Mouse (Mus musculus): ENCODE results near the gene Nkx1-2. TPM values are rescaled to one million over a fixed set of nuclear protein-coding genes. Genes with fewer than 3 reads are reported as not detected.

The Nkx1-2 gene
- polyA plus RNA-seq, 1 experiment from 2014 or later, result 0.72 TPM

DNA sequence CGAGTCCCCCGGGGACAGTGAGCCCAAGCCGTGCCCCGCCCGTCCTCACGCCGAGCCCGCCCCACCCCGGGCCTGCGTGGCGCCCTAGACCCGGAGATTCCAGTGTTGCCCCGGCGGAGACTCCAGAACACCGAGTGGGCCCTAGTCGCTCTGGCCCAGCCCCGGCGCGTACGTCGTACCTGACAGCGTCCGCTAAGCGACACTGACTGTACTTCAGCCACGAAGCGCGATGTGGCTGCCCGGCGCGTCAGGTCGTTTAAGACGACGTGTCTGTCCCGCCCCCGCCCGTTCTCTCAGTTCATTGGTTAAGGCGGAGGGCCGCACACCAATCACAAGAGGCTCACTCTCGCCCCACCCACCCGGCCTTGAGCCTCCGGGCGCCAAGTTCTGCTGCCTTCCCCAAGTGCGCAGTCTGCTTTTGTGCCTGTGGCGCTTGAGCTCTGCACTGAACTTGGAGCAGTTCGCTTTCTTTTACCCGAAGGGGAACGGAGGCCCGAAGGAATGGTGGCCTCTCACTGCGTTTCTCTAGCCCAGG, 23.3 kb downstream of the Nkx1-2 start, which contains the start of gene Oat:
Oat (minus strand) TSS at position 283 of the 535 bp plus-strand sequence.
- H3K4me1 ChIP-seq, result peaks cover 26% of the 10 kb centered on the region
- H3K9me3 ChIP-seq, result no peaks in the 10 kb centered on the region
- peak within 1 kb of the TSS; percentile 65 for H3K9ac ChIP-seq
- H3K27me3 ChIP-seq, result peaks cover 17% of the 10 kb centered on the region
- 1% methylated on average over 45 of the region's 49 CpGs for WGBS
- no peaks in the 10 kb centered on the region for H3K36me3 ChIP-seq (replicated peaks)
- peak within 1 kb of the TSS; percentile 65 for H3K4me3 ChIP-seq (replicated peaks)
- ATAC-seq (ENCODE audit: low FRiP score), result peak; percentile 97
- peak within 1 kb of the TSS; percentile 85 for H3K27ac ChIP-seq
- peak within 1 kb of the TSS; percentile 65 for H3K4me2 ChIP-seq

DNA sequence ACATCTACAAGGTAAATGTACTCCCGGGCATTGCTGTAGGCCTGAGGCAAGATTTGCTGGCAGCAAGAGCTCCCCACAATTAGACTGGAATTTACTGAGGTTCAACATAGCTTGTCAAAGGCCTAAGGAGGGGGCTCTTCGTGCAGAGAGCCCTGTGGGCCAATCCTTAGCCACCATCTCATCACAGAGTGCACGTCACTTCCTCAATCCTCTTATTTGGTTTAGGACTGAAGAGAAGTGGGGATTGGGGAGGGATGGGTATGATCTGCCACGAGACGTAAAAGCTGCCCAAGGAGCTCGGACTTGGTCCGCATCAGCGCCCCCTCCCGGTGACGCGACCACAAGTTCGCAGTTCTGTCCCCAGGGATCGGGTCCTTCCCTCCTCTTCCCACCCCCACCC, 23.8 kb downstream of the Nkx1-2 start:
- Histone ChIP-seq H3K4me3 (replicated peaks) (peak overlapping the region; percentile 65), H3K36me3 (replicated peaks) (no peaks in the 10 kb centered on the region), H3K4me1 (peaks cover 26% of the 10 kb centered on the region), H3K9ac (peak overlapping the region; percentile 65), H3K27ac (peak overlapping the region; percentile 85), H3K4me2 (peak overlapping the region; percentile 65), H3K9me3 (no peaks in the 10 kb centered on the region), H3K27me3 (peaks cover 14% of the 10 kb centered on the region)
- 2% methylated on average over 13 of the region's 13 CpGs for WGBS
- ATAC-seq (ENCODE audit: low FRiP score), result peak; percentile 90

GRCm38 (mm10) chr7:132574646-132575045, 24.8 kb downstream of the Nkx1-2 start:
- H3K4me1 ChIP-seq, result peaks cover 26% of the 10 kb centered on the region
- no peak overlapping the region for H3K4me3 ChIP-seq (replicated peaks)
- no peak overlapping the region for H3K4me2 ChIP-seq
- no peaks in the 10 kb centered on the region for H3K9me3 ChIP-seq
- H3K9ac ChIP-seq, result no peak overlapping the region
- 98% methylated on average over 5 of the region's 5 CpGs for WGBS
- H3K27me3 ChIP-seq, result peaks cover 7% of the 10 kb centered on the region; the same call in 1 of the 2 replicates
- no peak overlapping the region for H3K27ac ChIP-seq
- 0 out of 2 replicates have a peak, but pooled peaks cover under 1% of the 10 kb centered on the region for H3K36me3 ChIP-seq (replicated peaks)
- no peak for ATAC-seq (ENCODE audit: low FRiP score)

GRCm38 (mm10) chr7:132573205-132573604, 26.2 kb downstream of the Nkx1-2 start:
- no peak for ATAC-seq (ENCODE audit: low FRiP score)
- Histone ChIP-seq H3K27me3 (peaks cover 4% of the 10 kb centered on the region; the same call in 1 of the 2 replicates), H3K27ac (peak overlapping the region; percentile 60; the same call in 1 of the 2 replicates), H3K9me3 (no peaks in the 10 kb centered on the region), H3K4me1 (peaks cover 26% of the 10 kb centered on the region), H3K9ac (no peak overlapping the region), H3K36me3 (replicated peaks) (0 out of 2 replicates have a peak, but pooled peaks cover 12% of the 10 kb centered on the region), H3K4me2 (peak overlapping the region; percentile 6), H3K4me3 (replicated peaks) (no peak overlapping the region)
- 25% methylated on average over 6 of the region's 6 CpGs for WGBS

GRCm38 (mm10) chr7:132572738-132573137, 26.7 kb downstream of the Nkx1-2 start:
- 0 out of 2 replicates have a peak, but pooled peaks cover 12% of the 10 kb centered on the region for H3K36me3 ChIP-seq (replicated peaks)
- H3K4me2 ChIP-seq, result 0 out of 2 replicates have a peak overlapping the region, but pooled peaks have one; percentile 6
- no peak overlapping the region for H3K9ac ChIP-seq
- peaks cover 26% of the 10 kb centered on the region for H3K4me1 ChIP-seq
- peak overlapping the region; percentile 60; the same call in 1 of the 2 replicates for H3K27ac ChIP-seq
- no peak for ATAC-seq (ENCODE audit: low FRiP score)
- H3K9me3 ChIP-seq, result no peaks in the 10 kb centered on the region
- WGBS, result 73% methylated on average over 3 of the region's 3 CpGs
- peaks cover 4% of the 10 kb centered on the region; the same call in 1 of the 2 replicates for H3K27me3 ChIP-seq
- H3K4me3 ChIP-seq (replicated peaks), result no peak overlapping the region

DNA sequence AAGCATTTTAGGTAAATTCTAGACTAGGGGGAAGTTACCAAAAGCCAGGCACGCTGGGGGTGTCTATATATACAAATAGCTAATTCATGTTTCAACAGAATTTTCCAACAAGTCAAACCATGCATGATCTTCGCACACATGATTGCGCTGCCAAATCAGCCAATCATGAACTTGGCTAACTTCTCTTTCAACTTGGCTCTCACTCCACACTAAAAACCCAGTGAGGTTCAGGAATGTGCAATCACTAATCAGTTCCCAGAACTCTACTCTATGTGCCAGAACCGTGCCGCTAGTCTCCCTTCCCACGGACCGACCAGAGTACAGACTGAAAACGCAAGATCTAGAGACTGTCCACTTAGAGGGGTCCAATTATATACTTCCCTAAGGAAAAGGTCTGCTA, 28.0 kb downstream of the Nkx1-2 start:
- ATAC-seq (ENCODE audit: low FRiP score), result no peak
- Histone ChIP-seq H3K36me3 (replicated peaks) (peaks cover 19% of the 10 kb centered on the region), H3K4me1 (peaks cover 24% of the 10 kb centered on the region), H3K4me2 (no peak overlapping the region), H3K4me3 (replicated peaks) (no peak overlapping the region), H3K27ac (no peak overlapping the region), H3K9ac (no peak overlapping the region), H3K9me3 (no peaks in the 10 kb centered on the region), H3K27me3 (no peaks in the 10 kb centered on the region)
- WGBS, result 90% methylated on average over 8 of the region's 8 CpGs

GRCm38 (mm10) chr7:132570071-132570470, 29.4 kb downstream of the Nkx1-2 start:
- H3K9ac ChIP-seq, result no peak overlapping the region
- no peaks in the 10 kb centered on the region for H3K27me3 ChIP-seq
- no peak for ATAC-seq (ENCODE audit: low FRiP score)
- H3K4me1 ChIP-seq, result peaks cover 16% of the 10 kb centered on the region
- H3K36me3 ChIP-seq (replicated peaks), result peaks cover 22% of the 10 kb centered on the region
- no peak overlapping the region for H3K4me2 ChIP-seq
- no peak overlapping the region for H3K27ac ChIP-seq
- 87% methylated on average over 5 of the region's 5 CpGs for WGBS
- no peaks in the 10 kb centered on the region for H3K9me3 ChIP-seq
- no peak overlapping the region for H3K4me3 ChIP-seq (replicated peaks)

DNA sequence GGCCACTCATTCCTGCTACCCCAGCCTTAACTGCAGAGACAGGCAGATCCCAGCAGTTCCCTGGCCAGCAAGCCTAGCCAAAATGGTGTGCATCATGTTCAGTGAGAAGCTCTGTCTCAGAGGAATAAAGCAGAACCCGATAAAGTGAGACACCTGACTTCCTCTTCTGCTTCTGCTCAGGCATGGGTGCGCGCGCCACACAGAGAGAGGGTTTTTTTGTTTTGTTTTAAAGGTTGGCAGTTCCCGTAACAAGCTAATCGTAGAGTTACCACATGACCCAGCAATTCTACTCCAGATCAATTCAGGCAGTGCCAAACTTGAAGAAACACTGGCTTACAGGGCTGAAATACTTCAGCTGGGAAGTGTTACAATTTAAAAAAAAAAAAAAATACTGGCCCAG, 30.6 kb downstream of the Nkx1-2 start:
- no peak overlapping the region for H3K27ac ChIP-seq
- H3K9ac ChIP-seq, result no peak overlapping the region

GRCm38 (mm10) chr7:132565831-132566230, 33.6 kb downstream of the Nkx1-2 start:
- no peak overlapping the region for H3K4me2 ChIP-seq
- WGBS, result 41% methylated on average over 1 of the region's 1 CpGs
- no peak for ATAC-seq (ENCODE audit: low FRiP score)
- H3K4me1 ChIP-seq, result no peaks in the 10 kb centered on the region
- no peak overlapping the region for H3K4me3 ChIP-seq (replicated peaks)
- no peak overlapping the region for H3K27ac ChIP-seq
- no peaks in the 10 kb centered on the region for H3K27me3 ChIP-seq
- H3K9me3 ChIP-seq, result no peaks in the 10 kb centered on the region
- peaks cover 56% of the 10 kb centered on the region for H3K36me3 ChIP-seq (replicated peaks)
- no peak overlapping the region for H3K9ac ChIP-seq

More for the DNA sequence above, 30.6 kb downstream of the Nkx1-2 start:
- Histone ChIP-seq H3K4me1 (peaks cover 12% of the 10 kb centered on the region), H3K9me3 (no peaks in the 10 kb centered on the region), H3K4me2 (no peak overlapping the region), H3K36me3 (replicated peaks) (peaks cover 28% of the 10 kb centered on the region), H3K27me3 (no peaks in the 10 kb centered on the region), H3K4me3 (replicated peaks) (no peak overlapping the region)
- ATAC-seq (ENCODE audit: low FRiP score), result no peak
- WGBS, result 95% methylated on average over 6 of the region's 6 CpGs

GRCm38 (mm10) chr7:132559138-132559766, 40.2 kb downstream of the Nkx1-2 start:
- no peaks in the 10 kb centered on the region for H3K9me3 ChIP-seq
- no peaks in the 10 kb centered on the region for H3K4me1 ChIP-seq
- no peak overlapping the region for H3K4me2 ChIP-seq
- 79% methylated on average over 3 of the region's 3 CpGs for whole genome bisulfite sequencing
- H3K27ac ChIP-seq, result no peak overlapping the region
- no peak overlapping the region for H3K9ac ChIP-seq
- peaks cover 63% of the 10 kb centered on the region for H3K36me3 ChIP-seq (replicated peaks)
- no peaks in the 10 kb centered on the region for H3K27me3 ChIP-seq
- ATAC-seq (ENCODE audit: low FRiP score), result no peak
- no peak overlapping the region for H3K4me3 ChIP-seq (replicated peaks)

- H3K27ac ChIP-seq, result no peak overlapping the region
- H3K27me3 ChIP-seq, result no peaks in the 10 kb centered on the region
- no peaks in the 10 kb centered on the region for H3K9me3 ChIP-seq
- no peaks in the 10 kb centered on the region for H3K4me1 ChIP-seq
- H3K9ac ChIP-seq, result no peak overlapping the region
- no peak overlapping the region for H3K4me3 ChIP-seq (replicated peaks)
- ATAC-seq (ENCODE audit: low FRiP score), result no peak
- H3K36me3 ChIP-seq (replicated peaks), result peaks cover 55% of the 10 kb centered on the region
- 90% methylated on average over 7 of the region's 7 CpGs for WGBS
- no peak overlapping the region for H3K4me2 ChIP-seq
Measured at GRCm38 (mm10) chr7:132558141-132558736, 41.2 kb downstream of the Nkx1-2 start.

DNA sequence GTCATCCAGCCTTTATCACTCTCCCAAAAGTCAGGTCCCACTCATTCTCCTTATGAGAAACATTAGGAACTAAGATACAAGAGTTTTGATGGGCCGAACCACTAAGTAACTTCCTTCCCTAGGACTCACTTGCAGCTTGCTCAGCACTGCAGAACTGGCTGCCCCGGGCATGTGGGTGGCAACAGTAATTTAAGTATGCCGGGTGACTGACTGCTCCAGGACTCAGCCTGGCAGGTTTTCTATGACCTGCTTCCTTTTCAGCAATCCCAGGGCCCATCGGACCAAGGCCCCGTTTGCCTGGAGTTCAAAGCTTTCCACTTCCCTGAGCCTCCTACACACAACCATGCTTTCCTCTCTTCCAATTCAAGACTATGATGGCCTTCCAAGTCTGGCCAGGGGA, 42.9 kb downstream of the Nkx1-2 start:
- Histone ChIP-seq H3K27me3 (no peaks in the 10 kb centered on the region), H3K4me3 (replicated peaks) (no peak overlapping the region), H3K9me3 (no peaks in the 10 kb centered on the region), H3K36me3 (replicated peaks) (peaks cover 38% of the 10 kb centered on the region), H3K27ac (no peak overlapping the region), H3K4me1 (no peaks in the 10 kb centered on the region), H3K4me2 (no peak overlapping the region), H3K9ac (no peak overlapping the region)
- 90% methylated on average over 5 of the region's 5 CpGs for WGBS
- ATAC-seq (ENCODE audit: low FRiP score), result no peak

Data from forebrain, embryonic 12.5 days (tissue).